Mouse (Mus musculus) liver, embryonic 11.5 days (tissue): ENCODE measurements at regions not wholly inside any gene's neighbourhood (a gene's known extent, or its start where the extent isn't known, plus 50 kb on each side); places are given as distances from the start of the nearest gene placed in this dataset.
"Not testable (repeated sequence)": the region's sequence is repeated elsewhere in the genome, so short reads cannot be mapped to it uniquely, and the experiment has no call there.

ENCODE experiments used
- ATAC-seq: fragments of 200-750 bp; cut with Nextera tagmentation; replicated peaks from 2 replicates; pipeline ENCODE4 v1.8.0; 2017; ENCODE audit warnings: moderate number of reproducible peaks, mild to moderate bottlenecking, moderate TSS enrichment, moderate library complexity; ENCODE audit not compliant: low FRiP score
- DNase-seq: peaks from one replicate; pipeline ENCODE4 v3.0.0-alpha.2; 2017; ENCODE audit warnings: low spot score
- H3K27ac ChIP-seq: fragments of 300-500 bp; sonication (generic); 2 replicates; pipeline ENCODE4 v1.5.1; 2014; ENCODE audit warnings: mild to moderate bottlenecking, low read depth, low read length, control low read depth
- H3K27me3 ChIP-seq: fragments of 300-500 bp; sonication (generic); replicated peaks from 2 replicates; pipeline ENCODE4 v1.6.1; 2014; ENCODE audit warnings: low read length, mixed read lengths; ENCODE audit not compliant: control insufficient read depth, insufficient read depth
- H3K36me3 ChIP-seq: fragments of 300-500 bp; sonication (generic); 2 replicates; pipeline ENCODE4 v1.6.1; 2014; ENCODE audit warnings: mild to moderate bottlenecking, low read length, moderate library complexity, mixed read lengths; ENCODE audit not compliant: control insufficient read depth, insufficient read depth
- H3K4me1 ChIP-seq: fragments of 300-500 bp; sonication (generic); replicated peaks from 2 replicates; pipeline ENCODE4 v1.6.1; 2014; ENCODE audit warnings: low read length, mixed read lengths; ENCODE audit not compliant: control insufficient read depth, insufficient read depth
- H3K4me2 ChIP-seq: fragments of 300-500 bp; sonication (generic); 2 replicates; pipeline ENCODE4 v1.6.1; 2014; ENCODE audit warnings: mild to moderate bottlenecking, control low read depth, moderate library complexity
- H3K4me3 ChIP-seq: fragments of 300-500 bp; sonication (generic); 2 replicates; pipeline ENCODE4 v1.5.1; 2014; ENCODE audit warnings: low read depth, low read length, control low read depth
- H3K9ac ChIP-seq: fragments of 300-500 bp; sonication (generic); 2 replicates; pipeline ENCODE4 v1.6.1; 2014; ENCODE audit warnings: low read depth, low read length, control low read depth
- H3K9me3 ChIP-seq: fragments of 300-500 bp; sonication (generic); 2 replicates; pipeline ENCODE4 v1.6.1; 2016; ENCODE audit warnings: low read length, inconsistent platforms, mixed read lengths; ENCODE audit not compliant: control insufficient read depth
- WGBS: fragments of 180-500 bp; shearing (Covaris S2); extraction: QIAGEN DNeasy Blood & Tissue Kit; methylation state at CpG from one replicate; pipeline ENCODE4 v1.1.7; 2014; 5-methylcytosine and 5-hydroxymethylcytosine counted together

GRCm38 (mm10) chr10:10208354-10208753 lies 263.8 kb downstream of the Adgb start:
- Histone ChIP-seq H3K27me3 (no peaks in the 10 kb centered on the region), H3K4me1 (no peaks in the 10 kb centered on the region), H3K27ac (no peak overlapping the region), H3K36me3 (no peaks in the 10 kb centered on the region), H3K4me3 (no peak overlapping the region), H3K4me2 (no peak overlapping the region), H3K9me3 (no peaks in the 10 kb centered on the region), H3K9ac (no peak overlapping the region)
- DNase-seq (no peak), ATAC-seq (no peak)
- WGBS, result 85% methylated on average over 5 of the region's 5 CpGs

GRCm38 (mm10) chr10:10205805-10206520 lies 266.2 kb downstream of the Adgb start:
- Histone ChIP-seq H3K27me3 (no peaks in the 10 kb centered on the region), H3K27ac (no peak overlapping the region), H3K9ac (no peak overlapping the region), H3K9me3 (no peaks in the 10 kb centered on the region), H3K36me3 (no peaks in the 10 kb centered on the region), H3K4me1 (no peaks in the 10 kb centered on the region), H3K4me2 (no peak overlapping the region), H3K4me3 (no peak overlapping the region)
- no peak for ATAC-seq
- DNase-seq, result no peak
- WGBS, result 81% methylated on average over 7 of the region's 7 CpGs

- H3K27ac ChIP-seq, result no peak overlapping the region
- no peak overlapping the region for H3K4me2 ChIP-seq
- H3K9me3 ChIP-seq, result no peaks in the 10 kb centered on the region
- ATAC-seq (no peak), DNase-seq (no peak)
- 85% methylated on average over 7 of the region's 7 CpGs for WGBS
- H3K27me3 ChIP-seq, result no peaks in the 10 kb centered on the region
- no peak overlapping the region for H3K9ac ChIP-seq
- H3K4me1 ChIP-seq, result no peaks in the 10 kb centered on the region
- no peaks in the 10 kb centered on the region for H3K36me3 ChIP-seq
- no peak overlapping the region for H3K4me3 ChIP-seq
Observed at GRCm38 (mm10) chr10:10203982-10204381, 268.1 kb downstream of the Adgb start.

- H3K4me3 ChIP-seq, result no peak overlapping the region
- H3K4me2 ChIP-seq, result no peak overlapping the region
- H3K9ac ChIP-seq, result no peak overlapping the region
- H3K27ac ChIP-seq, result no peak overlapping the region
- no peak for ATAC-seq
- H3K36me3 ChIP-seq, result no peaks in the 10 kb centered on the region
- H3K4me1 ChIP-seq, result peaks cover 8% of the 10 kb centered on the region
- H3K27me3 ChIP-seq, result no peaks in the 10 kb centered on the region
- DNase-seq, result no peak
- 65% methylated on average over 2 of the region's 2 CpGs for WGBS
- H3K9me3 ChIP-seq, result no peaks in the 10 kb centered on the region
Observed at GRCm38 (mm10) chr10:10190308-10190707, 281.8 kb downstream of the Adgb start.

- Histone ChIP-seq H3K4me3 (no peak overlapping the region), H3K9me3 (no peaks in the 10 kb centered on the region), H3K9ac (no peak overlapping the region), H3K27ac (no peak overlapping the region), H3K4me1 (peaks cover 11% of the 10 kb centered on the region), H3K4me2 (no peak overlapping the region), H3K27me3 (no peaks in the 10 kb centered on the region), H3K36me3 (no peaks in the 10 kb centered on the region)
- 85% methylated on average over 5 of the region's 5 CpGs for WGBS
- ATAC-seq (no peak), DNase-seq (no peak)
Observed at GRCm38 (mm10) chr10:10188113-10188512, 284.0 kb downstream of the Adgb start.

- H3K27me3 ChIP-seq, result no peaks in the 10 kb centered on the region
- no peak overlapping the region for H3K4me3 ChIP-seq
- no peaks in the 10 kb centered on the region for H3K9me3 ChIP-seq
- H3K4me2 ChIP-seq, result no peak overlapping the region
- peaks cover 11% of the 10 kb centered on the region for H3K4me1 ChIP-seq
- no peak overlapping the region for H3K27ac ChIP-seq
- H3K36me3 ChIP-seq, result no peaks in the 10 kb centered on the region
- no peak for ATAC-seq
- H3K9ac ChIP-seq, result no peak overlapping the region
- no peak for DNase-seq
- 68% methylated on average over 5 of the region's 5 CpGs for WGBS
Observed at GRCm38 (mm10) chr10:10186721-10187120, 285.4 kb downstream of the Adgb start.

- Histone ChIP-seq H3K9me3 (no peaks in the 10 kb centered on the region), H3K27ac (peak overlapping the region; percentile 20; the same call in 1 of the 2 replicates), H3K4me1 (peaks cover 11% of the 10 kb centered on the region), H3K9ac (no peak overlapping the region), H3K4me3 (no peak overlapping the region), H3K36me3 (no peaks in the 10 kb centered on the region), H3K4me2 (peak overlapping the region; percentile 47), H3K27me3 (no peaks in the 10 kb centered on the region)
- no peak for DNase-seq
- ATAC-seq, result peak; percentile 35; the same call in 1 of the 2 replicates
- WGBS, result 54% methylated on average over 8 of the region's 8 CpGs
Observed at GRCm38 (mm10) chr10:10185298-10185883, 284.5 kb upstream of the Stxbp5 start.

- Histone ChIP-seq H3K4me1 (peaks cover 11% of the 10 kb centered on the region), H3K9ac (no peak overlapping the region), H3K4me2 (peak overlapping the region; percentile 47), H3K27me3 (no peaks in the 10 kb centered on the region), H3K9me3 (no peaks in the 10 kb centered on the region), H3K27ac (peak overlapping the region; percentile 20; the same call in 1 of the 2 replicates), H3K36me3 (no peaks in the 10 kb centered on the region), H3K4me3 (peak overlapping the region; percentile 0; the same call in 1 of the 2 replicates)
- ATAC-seq (peak; percentile 88), DNase-seq (no peak)
- 26% methylated on average over 5 of the region's 5 CpGs for WGBS
Observed at GRCm38 (mm10) chr10:10184386-10184785, 283.5 kb upstream of the Stxbp5 start.

GRCm38 (mm10) chr10:10177037-10177436 lies 276.2 kb upstream of the Stxbp5 start:
- peak; percentile 65 for ATAC-seq

More at GRCm38 (mm10) chr10:10177037-10177436, 276.2 kb upstream of the Stxbp5 start:
- not testable (repeated sequence) for H3K9ac ChIP-seq, H3K4me1 ChIP-seq, H3K9me3 ChIP-seq, H3K4me2 ChIP-seq, H3K36me3 ChIP-seq, H3K4me3 ChIP-seq, H3K27ac ChIP-seq, DNase-seq, H3K27me3 ChIP-seq
- WGBS, result 49% methylated on average over 3 of the region's 3 CpGs
